Mouse (Mus musculus) E14TG2a.4 (cell line): ENCODE results near the gene Fezf2.

Source experiments
- CTCF ChIP-seq: conservative IDR thresholded peaks from 2 replicates; pipeline ENCODE4 v1.5.1; 2014; ENCODE audit warnings: low read length
- NANOG ChIP-seq: IDR thresholded peaks from 2 replicates; pipeline ENCODE4 v1.6.1; 2014; ENCODE audit warnings: borderline replicate concordance, low read length, mixed read lengths

DNA sequence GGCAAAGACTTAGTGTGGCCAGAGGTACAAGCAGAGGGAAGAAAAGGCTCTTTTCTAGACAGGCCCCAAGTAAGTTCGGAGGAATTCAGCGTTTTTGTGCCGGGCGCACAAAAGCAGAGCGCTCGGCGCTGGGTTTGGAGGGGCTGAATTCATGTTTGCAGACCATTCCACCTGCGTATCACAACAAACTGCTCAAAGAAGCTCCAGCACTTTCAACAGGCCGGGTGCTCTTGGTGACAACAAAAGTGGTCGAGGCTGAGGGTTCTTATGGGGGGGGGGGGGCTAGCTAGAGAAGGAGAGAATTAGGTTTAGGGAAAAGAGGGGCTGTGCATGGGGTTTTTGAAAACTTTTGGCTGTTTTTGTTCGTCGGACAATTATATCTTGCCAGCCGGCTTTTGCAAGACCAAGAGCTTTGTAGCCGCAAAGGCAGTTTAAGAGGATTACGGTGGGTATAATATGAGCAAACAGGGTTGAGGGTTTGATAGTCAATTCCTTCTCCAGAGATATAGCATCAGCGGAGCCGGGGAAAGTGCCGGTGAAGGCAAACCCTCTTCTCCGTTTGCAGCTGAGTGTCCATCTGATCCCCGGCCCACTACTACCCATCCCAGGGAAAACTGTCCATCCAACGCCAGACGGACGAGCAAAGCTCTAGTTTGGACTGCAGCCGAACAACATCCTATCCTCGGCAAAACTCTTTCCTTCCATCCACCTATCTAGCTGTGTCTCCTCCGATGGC, 956 bp downstream of the Fezf2 start:
- TF ChIP-seq NANOG: no peak
- no peak for TF ChIP-seq CTCF
